Mouse (Mus musculus) heart, embryonic 11.5 days (tissue): ENCODE measurements at regions not wholly inside any gene's neighbourhood (a gene's known extent, or its start where the extent isn't known, plus 50 kb on each side); places are given as distances from the start of the nearest gene placed in this dataset.

ENCODE experiments used
- ATAC-seq: fragments of 200-750 bp; cut with Nextera tagmentation; replicated peaks from 2 replicates; pipeline ENCODE4 v1.8.0; 2017; ENCODE audit warnings: moderate library complexity; ENCODE audit not compliant: insufficient number of reproducible peaks, low FRiP score, low TSS enrichment
- H3K27ac ChIP-seq: fragments of 300-500 bp; sonication (generic); 2 replicates; pipeline ENCODE4 v1.5.1; 2014; ENCODE audit warnings: mild to moderate bottlenecking, low read depth, low read length
- H3K27me3 ChIP-seq: fragments of 300-500 bp; sonication (generic); 2 replicates; pipeline ENCODE4 v1.6.1; 2014; ENCODE audit warnings: mild to moderate bottlenecking, low read length, mixed read lengths; ENCODE audit not compliant: control insufficient read depth, insufficient read depth
- H3K36me3 ChIP-seq: fragments of 300-500 bp; sonication (generic); 2 replicates; pipeline ENCODE4 v1.6.1; 2014; ENCODE audit warnings: mild to moderate bottlenecking, low read length, moderate library complexity, mixed read lengths; ENCODE audit not compliant: control insufficient read depth, insufficient read depth
- H3K4me1 ChIP-seq: fragments of 300-500 bp; sonication (generic); 2 replicates; pipeline ENCODE4 v1.6.1; 2014; ENCODE audit warnings: low read length; ENCODE audit not compliant: control insufficient read depth, insufficient read depth
- H3K4me2 ChIP-seq: fragments of 300-500 bp; sonication (generic); 2 replicates; pipeline ENCODE4 v1.6.1; 2014; ENCODE audit warnings: mild to moderate bottlenecking, moderate library complexity
- H3K4me3 ChIP-seq: fragments of 300-500 bp; sonication (generic); 2 replicates; pipeline ENCODE4 v1.5.1; 2014; ENCODE audit warnings: low read depth, low read length
- H3K9ac ChIP-seq: fragments of 300-500 bp; sonication (generic); 2 replicates; pipeline ENCODE4 v1.6.1; 2014; ENCODE audit warnings: mild to moderate bottlenecking, low read depth, low read length, moderate library complexity
- H3K9me3 ChIP-seq: fragments of 300-500 bp; sonication (generic); replicated peaks from 2 replicates; pipeline ENCODE4 v1.6.1; 2016; ENCODE audit warnings: low read length; ENCODE audit not compliant: control insufficient read depth
- WGBS: fragments of 180-500 bp; shearing (Covaris S2); extraction: QIAGEN DNeasy Blood & Tissue Kit; methylation state at CpG from one replicate; pipeline ENCODE4 v1.1.7; 2014; ENCODE audit not compliant: insufficient replicate concordance; 5-methylcytosine and 5-hydroxymethylcytosine counted together

- Histone ChIP-seq H3K4me3 (no peak overlapping the region), H3K9ac (no peak overlapping the region), H3K4me2 (no peak overlapping the region), H3K36me3 (0 out of 2 replicates have a peak, but pooled peaks cover 6% of the 10 kb centered on the region), H3K27me3 (no peaks in the 10 kb centered on the region), H3K27ac (no peak overlapping the region), H3K9me3 (no peaks in the 10 kb centered on the region), H3K4me1 (peaks cover 8% of the 10 kb centered on the region; the same call in 1 of the 2 replicates)
- ATAC-seq = no peak
- WGBS = 83% methylated on average over 8 of the region's 8 CpGs
Measured at GRCm38 (mm10) chr4:101350656-101351055, 68.4 kb upstream of the Ak4 start.

- ATAC-seq = no peak
- H3K27ac ChIP-seq = no peak overlapping the region
- 84% methylated on average over 3 of the region's 3 CpGs for WGBS
- H3K4me1 ChIP-seq = peaks cover 5% of the 10 kb centered on the region; the same call in 1 of the 2 replicates
- H3K9me3 ChIP-seq = no peaks in the 10 kb centered on the region
- no peak overlapping the region for H3K9ac ChIP-seq
- no peak overlapping the region for H3K4me2 ChIP-seq
- 0 out of 2 replicates have a peak, but pooled peaks cover 6% of the 10 kb centered on the region for H3K36me3 ChIP-seq
- H3K27me3 ChIP-seq = no peaks in the 10 kb centered on the region
- H3K4me3 ChIP-seq = no peak overlapping the region
Measured at GRCm38 (mm10) chr4:101350222-101350621, 68.9 kb upstream of the Ak4 start.

GRCm38 (mm10) chr4:101349413-101349812, 69.7 kb upstream of the Ak4 start:
- Histone ChIP-seq H3K4me1 (0 out of 2 replicates have a peak, but pooled peaks cover 5% of the 10 kb centered on the region), H3K4me2 (no peak overlapping the region), H3K9me3 (no peaks in the 10 kb centered on the region), H3K4me3 (no peak overlapping the region), H3K36me3 (0 out of 2 replicates have a peak, but pooled peaks cover 6% of the 10 kb centered on the region), H3K27ac (no peak overlapping the region), H3K27me3 (no peaks in the 10 kb centered on the region), H3K9ac (no peak overlapping the region)
- ATAC-seq = no peak
- 22% methylated on average over 4 of the region's 4 CpGs for WGBS

GRCm38 (mm10) chr4:101347309-101347708, 71.8 kb upstream of the Ak4 start:
- no peak overlapping the region for H3K4me3 ChIP-seq
- WGBS = 76% methylated on average over 6 of the region's 6 CpGs
- H3K4me1 ChIP-seq = no peaks in the 10 kb centered on the region
- H3K4me2 ChIP-seq = no peak overlapping the region
- H3K27ac ChIP-seq = no peak overlapping the region
- no peak overlapping the region for H3K9ac ChIP-seq
- no peak for ATAC-seq
- no peaks in the 10 kb centered on the region for H3K9me3 ChIP-seq
- no peaks in the 10 kb centered on the region for H3K27me3 ChIP-seq
- 0 out of 2 replicates have a peak, but pooled peaks cover 6% of the 10 kb centered on the region for H3K36me3 ChIP-seq

GRCm38 (mm10) chr4:101342071-101342762, 76.9 kb upstream of the Ak4 start:
- no peaks in the 10 kb centered on the region for H3K9me3 ChIP-seq
- H3K4me2 ChIP-seq = no peak overlapping the region
- no peak overlapping the region for H3K4me3 ChIP-seq
- H3K36me3 ChIP-seq = 0 out of 2 replicates have a peak, but pooled peaks cover 6% of the 10 kb centered on the region
- no peak overlapping the region for H3K27ac ChIP-seq
- H3K27me3 ChIP-seq = no peaks in the 10 kb centered on the region
- WGBS = 89% methylated on average over 8 of the region's 8 CpGs
- no peak overlapping the region for H3K9ac ChIP-seq
- H3K4me1 ChIP-seq = no peaks in the 10 kb centered on the region
- no peak for ATAC-seq

- H3K4me2 ChIP-seq = no peak overlapping the region
- H3K36me3 ChIP-seq = 0 out of 2 replicates have a peak, but pooled peaks cover under 1% of the 10 kb centered on the region
- no peaks in the 10 kb centered on the region for H3K9me3 ChIP-seq
- no peak for ATAC-seq
- no peak overlapping the region for H3K27ac ChIP-seq
- H3K27me3 ChIP-seq = no peaks in the 10 kb centered on the region
- H3K4me1 ChIP-seq = peaks cover 6% of the 10 kb centered on the region
- no peak overlapping the region for H3K9ac ChIP-seq
- no peak overlapping the region for H3K4me3 ChIP-seq
Measured at GRCm38 (mm10) chr4:101340741-101341140, 75.7 kb upstream of the Jak1 start.

- Histone ChIP-seq H3K27ac (no peak overlapping the region), H3K36me3 (no peaks in the 10 kb centered on the region), H3K27me3 (no peaks in the 10 kb centered on the region), H3K4me2 (no peak overlapping the region), H3K4me3 (no peak overlapping the region), H3K4me1 (peaks cover 6% of the 10 kb centered on the region), H3K9ac (no peak overlapping the region), H3K9me3 (no peaks in the 10 kb centered on the region)
- ATAC-seq = no peak
Measured at GRCm38 (mm10) chr4:101338211-101338610, 73.1 kb upstream of the Jak1 start.

DNA sequence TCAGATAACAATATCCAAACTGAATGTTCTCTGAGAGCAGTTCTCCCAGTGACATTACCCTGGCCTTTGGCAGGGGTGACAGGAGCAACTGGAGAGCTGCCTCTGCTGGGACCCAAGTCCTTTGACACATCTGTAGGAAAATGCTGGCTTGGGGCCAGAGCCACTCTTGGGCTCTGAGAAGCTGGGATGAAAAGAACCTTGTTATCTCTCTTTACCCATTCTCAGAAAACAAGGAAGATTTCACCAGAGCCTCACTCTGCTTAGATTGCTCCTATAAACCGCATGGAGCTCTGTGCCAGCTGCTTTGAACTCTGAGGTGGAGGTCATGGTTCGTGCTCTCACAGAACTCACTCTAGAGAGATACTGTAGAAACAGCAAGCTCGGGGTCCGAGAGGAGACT, 71.7 kb upstream of the Jak1 start:
- no peaks in the 10 kb centered on the region for H3K36me3 ChIP-seq
- WGBS = 24% methylated on average over 4 of the region's 4 CpGs
- peaks cover 6% of the 10 kb centered on the region for H3K4me1 ChIP-seq
- no peak overlapping the region for H3K4me2 ChIP-seq
- ATAC-seq = no peak
- no peak overlapping the region for H3K4me3 ChIP-seq
- H3K27ac ChIP-seq = no peak overlapping the region
- H3K27me3 ChIP-seq = no peaks in the 10 kb centered on the region
- no peaks in the 10 kb centered on the region for H3K9me3 ChIP-seq
- 0 out of 2 replicates have a peak overlapping the region, but pooled peaks have one; percentile 4 for H3K9ac ChIP-seq

DNA sequence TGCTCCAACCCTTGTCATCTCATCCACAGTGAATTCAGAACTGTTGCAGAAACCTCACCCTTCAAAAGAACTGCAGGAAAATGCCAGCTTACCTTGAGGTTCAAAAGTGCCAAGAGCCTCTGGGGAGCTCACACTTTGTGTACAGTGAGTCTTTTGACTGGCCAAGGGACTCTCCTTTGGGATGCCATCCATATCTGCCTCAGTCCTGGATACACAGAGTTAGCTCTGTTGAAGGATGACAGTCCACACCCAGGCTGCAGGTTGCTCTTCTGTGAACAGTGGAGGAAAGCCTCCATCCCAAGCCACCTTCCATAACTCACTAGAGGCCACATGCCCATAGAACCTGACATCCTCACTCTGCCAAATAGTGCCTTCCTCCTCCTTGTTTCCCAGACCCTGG, 71.3 kb upstream of the Jak1 start:
- no peak overlapping the region for H3K9ac ChIP-seq
- H3K36me3 ChIP-seq = no peaks in the 10 kb centered on the region
- H3K4me2 ChIP-seq = no peak overlapping the region
- H3K27ac ChIP-seq = no peak overlapping the region
- no peaks in the 10 kb centered on the region for H3K27me3 ChIP-seq
- H3K4me1 ChIP-seq = peaks cover 6% of the 10 kb centered on the region
- ATAC-seq = no peak
- H3K9me3 ChIP-seq = no peaks in the 10 kb centered on the region
- no peak overlapping the region for H3K4me3 ChIP-seq
